Mouse (Mus musculus) heart, adult 2 months (tissue): ENCODE data around the gene Nr3c2. TPM values are rescaled to one million over a fixed set of nuclear protein-coding genes. Genes with fewer than 3 reads are reported as not detected.

ENCODE experiments used
- DNase-seq, 2 experiments: peaks; one replicate each; pipeline ENCODE4 v3.0.0; 2021
- H3K27ac ChIP-seq: fragments of 200-600 bp; 2 replicates; pipeline ENCODE4 v1.8.1; 2022
- H3K27me3 ChIP-seq: fragments of 200-500 bp; 2 replicates; pipeline ENCODE4 v1.6.1; 2012; ENCODE audit warnings: mild to moderate bottlenecking, low read length, inconsistent platforms, mixed read lengths; ENCODE audit not compliant: control insufficient read depth, insufficient read depth
- H3K36me3 ChIP-seq: fragments of 200-500 bp; 2 replicates; pipeline ENCODE4 v1.6.1; 2012; ENCODE audit warnings: low read length, inconsistent platforms; ENCODE audit not compliant: control insufficient read depth, insufficient read depth
- H3K4me1 ChIP-seq: fragments of 200-500 bp; 2 replicates; pipeline ENCODE4 v1.6.1; 2011; ENCODE audit warnings: low read length; ENCODE audit not compliant: control insufficient read depth, insufficient read depth
- H3K4me3 ChIP-seq: fragments of 200-600 bp; 2 replicates; pipeline ENCODE4 v1.8.1; 2022
- H3K79me2 ChIP-seq: fragments of 200-500 bp; replicated peaks from 2 replicates; pipeline ENCODE4 v1.6.1; 2012; ENCODE audit warnings: mild to moderate bottlenecking, inconsistent platforms, low read length, moderate library complexity, mixed read lengths; ENCODE audit not compliant: control insufficient read depth, insufficient read depth
- H3K9ac ChIP-seq: fragments of 200-500 bp; 2 replicates; pipeline ENCODE4 v1.6.1; 2012; ENCODE audit warnings: low read depth, mild to moderate bottlenecking, control low read depth, inconsistent platforms, low read length, mixed read lengths
- CTCF ChIP-seq: fragments of 200-600 bp; IDR thresholded peaks from 2 replicates; pipeline ENCODE4 v1.8.1; 2022; ENCODE audit warnings: antibody characterized with exemption, mild to moderate bottlenecking, moderate library complexity
- EP300 ChIP-seq: fragments of 200-500 bp; IDR thresholded peaks from 2 replicates; pipeline ENCODE4 v1.6.1; 2011; ENCODE audit warnings: low read depth, low read length, control low read depth; ENCODE audit not compliant: insufficient read depth
- POLR2A ChIP-seq: fragments of 200-500 bp; IDR thresholded peaks from 2 replicates; pipeline ENCODE4 v1.6.1; 2011; ENCODE audit warnings: mild to moderate bottlenecking, low read depth, low read length, control low read depth; ENCODE audit not compliant: insufficient read depth
- WGBS: fragments of 180-500 bp; shearing (Covaris S2); methylation state at CpG from one replicate; pipeline ENCODE4 v1.1.7; 2018; 5-methylcytosine and 5-hydroxymethylcytosine counted together
- intact Hi-C: fragments of 180-260 bp; cut with DNase I; formaldehyde crosslinking; loops from one replicate; pipeline ENCODE4 v1.15.1; 2025
- polyA plus RNA-seq: library from polyadenylated mRNA; depleted of rRNA; stranded (reverse); fragments of >200 nt; gene quantifications from 2 replicates; pipeline ENCODE4 v1.2.3, GENCODE M21; 2012
- total RNA-seq, 2 experiments: library from RNA; stranded (reverse); gene quantifications; 2 replicates each; pipeline ENCODE4 v1.2.3; 2021

Gene Nr3c2
- total and polyA plus RNA-seq, 3 experiments: 7.0 to 27.8 (median 21.1) TPM

GRCm38 (mm10) chr8:77292649-77293048 is 393.4 kb downstream of the Nr3c2 start:
- 75% methylated on average over 11 of the region's 11 CpGs for WGBS
- no peak overlapping the region for H3K9ac ChIP-seq
- H3K36me3 ChIP-seq: no peaks in the 10 kb centered on the region
- no peak for DNase-seq
- intact Hi-C loops: no loop called here
- TF ChIP-seq EP300 (no peak), CTCF (no peak), POLR2A (no peak)
- H3K4me1 ChIP-seq: peaks cover 2% of the 10 kb centered on the region; the same call in 1 of the 2 replicates
- no peaks in the 10 kb centered on the region for H3K79me2 ChIP-seq
- H3K4me3 ChIP-seq: no peak overlapping the region
- no peaks in the 10 kb centered on the region for H3K27me3 ChIP-seq
- no peak overlapping the region for H3K27ac ChIP-seq

GRCm38 (mm10) chr8:77294599-77294998 is 395.4 kb downstream of the Nr3c2 start:
- TF ChIP-seq CTCF (no peak), POLR2A (no peak), EP300 (no peak)
- H3K4me3 ChIP-seq: no peak overlapping the region
- H3K9ac ChIP-seq: no peak overlapping the region
- peaks cover 2% of the 10 kb centered on the region; the same call in 1 of the 2 replicates for H3K4me1 ChIP-seq
- H3K27me3 ChIP-seq: no peaks in the 10 kb centered on the region
- H3K79me2 ChIP-seq: no peaks in the 10 kb centered on the region
- DNase-seq: no peak
- intact Hi-C loops: no loop called here
- H3K36me3 ChIP-seq: no peaks in the 10 kb centered on the region
- no peak overlapping the region for H3K27ac ChIP-seq
- WGBS: 87% methylated on average over 11 of the region's 11 CpGs
